Mouse (Mus musculus) gastrocnemius, adult 8-10 months (tissue): ENCODE results near the gene Ap5z1. TPM values are rescaled to one million over a fixed set of nuclear protein-coding genes. Genes with fewer than 3 reads are reported as not detected.

Experiments
- DNase-seq, 2 experiments: peaks; one replicate each; pipeline ENCODE4 v3.0.0; 2022; ENCODE audit warnings: low spot score in 2 of 2
- total RNA-seq, 4 experiments: library from RNA; stranded (reverse); gene quantifications; 2 replicates each; pipeline ENCODE4 v1.2.4; 2022

The Ap5z1 gene
- 1 to 10 TPM; 3.7 to 5.0 (median 4.1) TPM for total RNA-seq

DNA sequence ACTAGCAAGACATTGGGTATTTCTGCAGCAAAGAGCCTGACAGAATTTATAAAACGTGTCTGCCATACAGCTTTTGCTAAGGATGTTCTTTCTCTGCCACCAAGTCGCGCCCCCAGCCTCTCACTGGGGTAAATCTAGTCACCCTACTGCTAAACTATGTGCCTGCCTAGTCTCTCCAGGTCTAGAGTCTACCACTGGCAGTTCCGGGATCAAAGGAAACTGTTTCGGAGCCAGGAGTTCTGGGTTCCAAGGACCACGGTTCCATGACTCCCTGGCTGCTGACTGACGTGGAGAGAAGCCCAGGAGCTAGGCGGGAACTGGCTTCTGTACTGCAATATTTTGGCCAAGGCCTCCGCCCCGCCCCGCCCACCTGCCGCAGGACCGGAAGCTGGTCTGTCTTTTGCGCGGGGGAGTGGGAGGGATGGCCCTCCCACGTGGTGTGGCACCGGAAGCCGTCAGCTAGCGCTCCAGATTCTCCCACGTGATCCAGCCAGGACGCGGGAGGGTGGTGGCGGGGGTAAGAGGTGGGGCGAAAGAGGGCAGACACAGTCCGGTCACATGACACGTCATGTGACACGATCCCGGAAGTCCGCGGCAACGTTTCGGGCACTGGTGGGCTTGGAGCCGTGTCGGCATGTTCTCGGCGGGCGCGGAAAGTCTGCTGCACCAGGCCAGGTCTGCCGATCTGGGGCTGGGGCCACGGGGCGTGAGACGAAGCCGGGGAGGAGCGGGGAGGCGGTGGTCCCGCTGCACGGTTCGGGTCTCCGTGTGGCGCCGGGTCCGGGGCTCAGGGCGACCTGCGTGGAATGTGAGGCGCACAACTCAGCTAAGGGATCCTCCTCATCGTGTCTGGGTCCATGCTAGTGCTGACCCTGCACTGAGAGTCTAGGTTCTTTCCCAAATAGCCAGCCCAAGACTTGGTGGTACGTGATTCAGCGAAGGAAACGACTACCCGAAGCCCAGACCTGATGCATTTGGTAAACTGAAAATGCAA lies at the start of gene Ap5z1:
Gene Ap5z1 (plus strand): TSS at position 484 of the 994 bp plus-strand sequence.
- peak; percentile 90 to 93 for DNase-seq

GRCm38 (mm10) chr5:142415401-142415800 lies 48.3 kb upstream of the Ap5z1 start:
- no peak for DNase-seq

GRCm38 (mm10) chr5:142416070-142416775 lies 47.5 kb upstream of the Ap5z1 start:
- DNase-seq: peak; percentile 41 to 53

GRCm38 (mm10) chr5:142417104-142417503 lies 46.6 kb upstream of the Ap5z1 start:
- DNase-seq: no peak

DNA sequence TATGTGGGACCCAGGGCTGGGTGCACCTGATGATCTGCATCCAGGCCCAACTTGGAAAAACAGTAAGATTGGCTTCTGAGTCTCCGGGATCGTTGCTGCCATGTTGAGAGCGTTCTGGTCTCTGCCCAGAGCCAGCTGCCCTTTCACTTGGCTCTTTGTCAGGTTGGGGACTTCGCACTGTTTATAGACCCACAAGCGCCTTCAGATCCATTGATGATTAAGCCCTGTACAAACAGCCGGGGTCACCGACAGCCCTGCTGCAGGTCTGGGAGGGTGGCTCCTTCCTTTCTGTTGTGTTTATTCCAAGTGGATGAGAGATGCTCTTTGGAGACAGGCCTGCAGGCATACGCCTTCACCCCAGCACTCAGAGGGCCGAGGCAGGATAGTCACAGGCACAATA lies 45.9 kb upstream of the Ap5z1 start:
- no peak for DNase-seq

DNA sequence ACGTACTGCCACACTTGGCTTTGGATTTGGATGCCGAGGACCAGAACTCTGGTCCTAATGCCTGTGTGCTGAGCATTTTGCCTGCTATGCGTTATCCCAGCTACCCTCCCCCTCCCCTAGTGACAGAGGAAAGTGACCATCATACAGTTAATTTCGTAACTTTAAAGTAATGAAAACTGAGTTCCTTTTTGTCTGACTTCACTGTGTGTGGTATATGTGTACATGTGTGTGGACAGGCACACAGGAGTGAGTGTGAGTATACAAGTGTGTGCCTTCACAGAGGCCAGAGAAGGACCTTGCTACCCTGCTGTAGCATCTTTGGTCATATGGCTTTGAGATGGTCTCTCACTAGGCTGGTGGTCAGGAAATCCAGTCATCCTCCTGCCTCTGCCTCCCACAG lies 45.3 kb upstream of the Ap5z1 start:
- no peak for DNase-seq

- DNase-seq: no peak
Measured at GRCm38 (mm10) chr5:142420317-142420716, 43.4 kb upstream of the Ap5z1 start.

DNA sequence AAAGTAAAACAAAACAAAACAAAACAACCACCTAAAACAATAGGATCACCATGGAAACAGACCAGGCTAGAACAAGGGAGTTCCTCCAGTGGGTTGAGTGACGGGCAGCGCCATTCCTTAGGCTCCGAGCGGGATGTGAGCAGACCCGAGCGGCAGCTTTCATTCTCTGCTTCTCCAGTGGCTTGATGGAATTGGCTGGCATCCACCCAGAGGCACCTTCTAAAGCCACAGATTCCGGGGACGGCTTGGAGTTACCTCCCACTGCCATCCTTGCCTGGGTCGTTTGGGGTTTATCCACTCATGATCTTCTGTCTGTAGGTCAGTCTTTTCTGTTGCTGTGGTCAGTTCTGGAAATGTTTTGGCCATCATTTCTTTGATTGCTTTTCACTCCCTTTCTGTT lies 42.8 kb upstream of the Ap5z1 start:
- no peak for DNase-seq

DNA sequence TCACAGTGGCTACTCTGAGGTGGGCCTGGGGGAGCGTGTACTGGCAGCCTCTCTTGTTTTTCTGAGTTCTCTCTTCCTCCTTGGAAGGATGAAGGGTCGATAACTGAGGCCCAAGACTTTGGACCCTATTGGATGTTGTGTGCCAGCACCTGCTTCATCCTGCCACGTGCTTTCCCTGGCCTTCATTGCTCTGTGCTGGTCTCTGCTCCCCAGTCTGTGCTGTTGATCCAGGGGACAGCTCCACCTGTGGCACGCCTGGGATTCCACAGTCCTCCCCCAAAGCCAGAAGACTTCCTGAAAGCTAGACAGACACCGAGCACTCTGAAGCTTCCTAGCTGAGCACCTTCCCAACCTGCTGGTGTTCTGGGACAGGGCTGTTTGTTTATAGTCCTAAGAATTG lies 41.9 kb upstream of the Ap5z1 start:
- DNase-seq: no peak

- no peak for DNase-seq
Measured at GRCm38 (mm10) chr5:142423141-142423540, 40.6 kb upstream of the Ap5z1 start.

DNA sequence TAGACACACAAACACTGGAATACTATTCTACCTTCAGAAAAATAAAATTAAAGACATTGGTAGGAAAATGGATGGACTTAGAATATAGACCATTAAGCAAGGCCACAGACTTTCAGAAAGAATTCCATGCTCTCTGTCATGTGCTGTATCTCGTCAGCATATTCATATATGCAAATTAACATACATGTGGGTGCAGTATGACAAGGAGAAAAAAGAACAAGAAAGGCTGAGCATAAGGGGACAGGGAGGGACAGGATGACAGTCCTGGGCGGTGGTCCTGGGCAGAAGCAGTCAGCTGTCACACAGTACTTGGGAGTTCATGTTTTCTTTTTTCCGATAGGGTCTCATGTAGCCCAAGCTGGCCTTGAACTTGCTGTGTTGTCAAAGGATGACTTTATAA lies 40.0 kb upstream of the Ap5z1 start:
- DNase-seq: no peak

GRCm38 (mm10) chr5:142424627-142425349 lies 39.0 kb upstream of the Ap5z1 start:
- peak; percentile 85 to 89 for DNase-seq

DNA sequence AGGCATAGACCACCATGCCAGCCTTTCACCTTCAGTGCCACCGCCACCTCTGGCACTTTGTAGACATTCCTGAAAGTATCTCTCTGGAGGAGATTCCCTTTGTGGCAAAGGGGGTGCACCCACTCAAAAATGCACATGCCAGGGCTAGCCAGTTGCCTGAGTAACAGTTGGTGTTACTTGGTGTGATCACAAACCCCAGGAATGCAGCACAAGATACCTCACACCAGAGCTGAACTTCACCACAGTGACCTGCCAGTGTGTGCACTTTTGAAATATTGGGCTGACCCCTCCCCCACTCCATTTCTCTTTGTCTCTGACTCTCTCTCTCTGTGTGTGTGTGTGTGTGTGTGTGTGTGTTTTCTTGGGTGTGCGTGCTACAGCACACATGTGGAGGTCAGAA lies 37.3 kb upstream of the Ap5z1 start:
- no peak for DNase-seq

DNA sequence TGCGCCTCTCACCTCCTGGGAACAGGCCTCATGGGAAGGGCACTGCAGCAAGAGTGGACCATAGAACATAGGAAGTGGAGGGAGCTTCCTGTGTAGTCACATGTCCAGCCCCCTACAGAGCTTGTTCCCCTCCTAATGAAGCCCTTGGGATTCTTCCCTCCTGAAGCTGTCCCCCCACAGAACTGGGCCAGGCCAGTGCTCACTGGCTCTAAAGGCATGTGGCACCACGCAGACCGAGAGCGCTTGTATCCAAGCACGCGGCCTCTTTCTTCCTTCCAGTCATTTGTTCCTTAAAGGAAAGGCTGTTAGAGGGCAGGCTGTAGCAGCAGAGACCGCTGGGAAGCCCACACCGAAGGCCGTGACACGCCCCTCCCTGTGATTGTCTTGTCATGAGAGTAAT lies 35.9 kb upstream of the Ap5z1 start:
- DNase-seq: no peak

- DNase-seq: no peak
Measured at GRCm38 (mm10) chr5:142428691-142429090, 35.1 kb upstream of the Ap5z1 start.

- no peak for DNase-seq
Measured at GRCm38 (mm10) chr5:142431029-142431428, 32.7 kb upstream of the Ap5z1 start.

- peak; percentile 68 to 80 for DNase-seq
Measured at GRCm38 (mm10) chr5:142431811-142432434, 31.8 kb upstream of the Ap5z1 start.

DNA sequence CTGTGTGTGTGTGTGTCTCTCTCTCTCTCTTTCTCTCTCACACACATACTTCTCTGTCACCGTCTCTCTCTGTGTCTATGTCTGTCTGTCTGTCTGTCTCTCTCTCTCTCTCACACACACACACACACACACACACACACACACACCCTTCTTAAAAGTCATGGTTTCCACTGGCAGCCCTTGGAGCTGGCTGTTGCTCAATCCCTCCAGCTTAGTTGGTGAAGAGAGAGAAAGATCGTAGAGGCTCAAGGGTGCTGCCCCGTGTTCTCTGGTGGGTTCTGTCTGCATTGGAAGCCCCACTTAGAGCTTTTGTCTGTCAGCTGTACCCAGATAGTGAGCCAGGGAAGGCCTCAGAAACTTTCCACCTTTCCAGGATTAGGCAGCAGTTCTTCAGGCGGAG lies 31.0 kb upstream of the Ap5z1 start:
- no peak for DNase-seq

GRCm38 (mm10) chr5:142434052-142434451 lies 29.7 kb upstream of the Ap5z1 start:
- no peak for DNase-seq

DNA sequence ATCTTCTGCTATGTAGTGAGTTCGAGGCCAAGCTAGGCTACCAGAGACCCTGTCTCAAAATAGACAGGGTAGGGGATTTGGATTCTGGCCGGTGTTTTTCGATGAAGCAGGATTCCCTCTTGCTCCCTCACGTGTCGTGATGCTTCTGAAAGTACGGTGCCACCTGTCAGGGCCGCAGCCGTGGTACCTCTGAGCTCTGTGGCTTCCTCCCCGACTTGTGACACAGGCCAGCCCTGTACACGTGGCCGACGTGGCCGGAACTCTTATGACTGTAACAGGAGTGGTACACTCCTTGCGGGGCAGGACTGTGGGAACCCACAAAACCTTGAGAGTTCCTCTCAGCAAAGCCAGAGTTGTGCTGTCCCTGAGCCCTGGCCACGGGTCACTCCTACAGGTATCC lies 28.0 kb upstream of the Ap5z1 start:
- no peak for DNase-seq

DNA sequence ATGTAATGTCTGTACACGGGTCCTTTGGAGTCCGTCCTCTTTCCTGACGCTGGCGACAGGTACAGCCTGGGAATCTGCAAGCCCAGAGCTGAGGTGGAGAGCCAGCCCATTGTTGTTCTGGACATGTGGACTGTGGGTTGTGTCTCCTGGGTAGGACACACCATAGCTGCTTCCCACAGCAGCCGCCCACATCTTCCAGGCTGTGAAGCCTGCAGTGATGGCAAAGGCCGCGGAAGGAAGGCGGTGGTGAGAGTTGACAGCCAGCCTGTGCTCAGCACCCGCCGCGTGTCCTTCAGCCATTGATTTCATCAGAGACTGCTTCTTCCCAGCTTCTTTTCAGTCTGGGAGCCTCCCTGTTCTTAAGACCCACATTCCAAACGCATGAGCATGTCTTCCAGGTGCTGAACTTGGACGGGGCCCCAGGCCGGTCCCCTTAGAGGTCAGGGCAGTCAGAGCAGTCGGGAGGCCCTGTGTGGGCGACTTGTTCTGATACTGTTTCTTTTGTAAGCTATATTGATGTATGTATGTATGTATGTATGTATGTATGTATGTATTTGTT lies 25.3 kb upstream of the Ap5z1 start:
- peak in 1 of 2 experiments; percentile 39 for DNase-seq
